Mouse (Mus musculus): ENCODE data around the gene Fam166a. TPM values are rescaled to one million over a fixed set of nuclear protein-coding genes. Genes with fewer than 3 reads are reported as not detected.

The Fam166a gene
- polyA plus RNA-seq (2015; fragmentation: Nextera tagmentation; extraction: Ambion mirVana): 0.43 and 0.78 TPM in 2 replicates

DNA sequence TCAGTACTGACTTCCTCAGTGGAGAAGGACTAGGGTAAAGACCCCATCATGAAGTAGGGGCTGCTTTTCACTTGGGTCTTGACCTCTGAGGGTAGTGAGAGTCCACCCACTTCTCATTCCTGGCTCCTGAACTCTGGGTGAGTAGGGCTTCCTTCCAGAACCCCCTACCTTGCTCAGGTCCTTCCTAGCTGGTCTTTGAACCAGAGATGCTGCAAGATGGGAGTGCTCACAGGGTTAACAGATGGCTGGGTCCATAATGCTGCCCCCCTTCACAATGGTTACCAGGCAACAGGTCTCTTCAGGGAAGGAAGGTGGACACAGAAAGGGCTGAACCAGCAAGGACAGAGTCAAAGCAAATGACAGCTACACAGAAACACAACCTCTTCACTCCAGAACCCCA, at the start of gene Fam166a:
TSS of gene Fam166a (plus strand) at position 301 of the 400 bp plus-strand sequence.
- H3K9ac ChIP-seq: no peak within 1 kb of the TSS
- H3K4me2 ChIP-seq: no peak within 1 kb of the TSS
- no peaks in the 10 kb centered on the region for H3K36me3 ChIP-seq (replicated peaks)
- peaks cover 4% of the 10 kb centered on the region for H3K4me1 ChIP-seq
- H3K27me3 ChIP-seq (replicated peaks): no peaks in the 10 kb centered on the region
- no peak within 1 kb of the TSS for H3K4me3 ChIP-seq
- H3K9me3 ChIP-seq: no peaks in the 10 kb centered on the region
- ATAC-seq (replicated peaks): no peak
- no peak within 1 kb of the TSS for H3K27ac ChIP-seq

- Histone ChIP-seq H3K27ac (no peak overlapping the region), H3K9ac (no peak overlapping the region), H3K36me3 (replicated peaks) (no peaks in the 10 kb centered on the region), H3K9me3 (no peaks in the 10 kb centered on the region), H3K4me3 (no peak overlapping the region), H3K4me1 (peaks cover 16% of the 10 kb centered on the region), H3K4me2 (no peak overlapping the region), H3K27me3 (replicated peaks) (no peaks in the 10 kb centered on the region)
- no peak for ATAC-seq (replicated peaks)
- 11% methylated on average over 5 of the region's 5 CpGs for WGBS
These were observed 48.8 kb upstream of the Fam166a start for GRCm38 (mm10) chr2:25169778-25170177.

- no peaks in the 10 kb centered on the region for H3K9me3 ChIP-seq
- H3K4me3 ChIP-seq: no peak overlapping the region
- ATAC-seq (replicated peaks): no peak
- no peak overlapping the region for H3K9ac ChIP-seq
- peaks cover 16% of the 10 kb centered on the region for H3K4me1 ChIP-seq
- no peak overlapping the region for H3K27ac ChIP-seq
- H3K36me3 ChIP-seq (replicated peaks): no peaks in the 10 kb centered on the region
- no peaks in the 10 kb centered on the region for H3K27me3 ChIP-seq (replicated peaks)
- 72% methylated on average over 10 of the region's 10 CpGs for WGBS
- no peak overlapping the region for H3K4me2 ChIP-seq
These were observed 48.0 kb upstream of the Fam166a start for GRCm38 (mm10) chr2:25170326-25171100.

GRCm38 (mm10) chr2:25171101-25171768, 47.3 kb upstream of the Fam166a start:
- 87% methylated on average over 6 of the region's 6 CpGs for WGBS
- H3K27ac ChIP-seq: no peak overlapping the region
- no peaks in the 10 kb centered on the region for H3K27me3 ChIP-seq (replicated peaks)
- no peak overlapping the region for H3K4me3 ChIP-seq
- ATAC-seq (replicated peaks): no peak
- no peak overlapping the region for H3K4me2 ChIP-seq
- H3K9me3 ChIP-seq: no peaks in the 10 kb centered on the region
- H3K9ac ChIP-seq: no peak overlapping the region
- H3K4me1 ChIP-seq: peaks cover 18% of the 10 kb centered on the region
- H3K36me3 ChIP-seq (replicated peaks): no peaks in the 10 kb centered on the region

GRCm38 (mm10) chr2:25171769-25172153, 46.8 kb upstream of the Fam166a start:
- no peak overlapping the region for H3K9ac ChIP-seq

GRCm38 (mm10) chr2:25172629-25173028, 45.9 kb upstream of the Fam166a start:
- H3K4me2 ChIP-seq: no peak overlapping the region
- H3K4me1 ChIP-seq: peaks cover 27% of the 10 kb centered on the region
- no peaks in the 10 kb centered on the region for H3K27me3 ChIP-seq (replicated peaks)
- no peaks in the 10 kb centered on the region for H3K9me3 ChIP-seq
- ATAC-seq (replicated peaks): no peak
- no peaks in the 10 kb centered on the region for H3K36me3 ChIP-seq (replicated peaks)
- H3K9ac ChIP-seq: no peak overlapping the region
- WGBS: 81% methylated on average over 8 of the region's 8 CpGs
- no peak overlapping the region for H3K4me3 ChIP-seq
- no peak overlapping the region for H3K27ac ChIP-seq

More at GRCm38 (mm10) chr2:25171769-25172153, 46.8 kb upstream of the Fam166a start:
- 55% methylated on average over 1 of the region's 1 CpGs for WGBS
- Histone ChIP-seq H3K36me3 (replicated peaks) (no peaks in the 10 kb centered on the region), H3K4me3 (no peak overlapping the region), H3K27ac (no peak overlapping the region), H3K4me1 (peaks cover 21% of the 10 kb centered on the region), H3K27me3 (replicated peaks) (no peaks in the 10 kb centered on the region), H3K9me3 (no peaks in the 10 kb centered on the region), H3K4me2 (no peak overlapping the region)
- no peak for ATAC-seq (replicated peaks)

DNA sequence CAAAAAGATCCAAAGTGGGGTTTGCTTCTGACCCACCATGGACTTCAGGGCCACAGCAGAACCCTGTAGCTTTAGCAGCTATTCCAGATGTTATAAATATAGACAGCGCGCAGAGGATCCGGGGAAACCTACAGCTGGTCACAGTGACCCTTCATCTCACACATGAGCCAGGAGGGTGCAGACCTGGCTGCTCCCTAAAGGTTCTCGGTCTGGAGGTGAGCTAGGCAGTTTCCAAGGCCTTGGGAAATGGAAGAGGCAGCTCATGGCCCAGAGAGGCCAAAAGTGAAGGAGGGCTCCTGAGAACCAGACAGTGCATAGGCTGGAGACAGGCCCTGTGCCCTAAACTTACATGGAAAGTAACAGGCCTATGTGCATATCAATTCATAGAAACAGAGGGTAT, 44.7 kb upstream of the Fam166a start:
- Histone ChIP-seq H3K27ac (no peak overlapping the region), H3K4me2 (no peak overlapping the region), H3K27me3 (replicated peaks) (no peaks in the 10 kb centered on the region), H3K4me3 (no peak overlapping the region), H3K36me3 (replicated peaks) (no peaks in the 10 kb centered on the region), H3K9ac (no peak overlapping the region), H3K9me3 (no peaks in the 10 kb centered on the region), H3K4me1 (peaks cover 27% of the 10 kb centered on the region)
- ATAC-seq (replicated peaks): no peak
- 95% methylated on average over 4 of the region's 4 CpGs for WGBS

- H3K4me2 ChIP-seq: no peak overlapping the region
- WGBS: 60% methylated on average over 7 of the region's 7 CpGs
These were observed 43.5 kb upstream of the Fam166a start for GRCm38 (mm10) chr2:25174866-25175689.

DNA sequence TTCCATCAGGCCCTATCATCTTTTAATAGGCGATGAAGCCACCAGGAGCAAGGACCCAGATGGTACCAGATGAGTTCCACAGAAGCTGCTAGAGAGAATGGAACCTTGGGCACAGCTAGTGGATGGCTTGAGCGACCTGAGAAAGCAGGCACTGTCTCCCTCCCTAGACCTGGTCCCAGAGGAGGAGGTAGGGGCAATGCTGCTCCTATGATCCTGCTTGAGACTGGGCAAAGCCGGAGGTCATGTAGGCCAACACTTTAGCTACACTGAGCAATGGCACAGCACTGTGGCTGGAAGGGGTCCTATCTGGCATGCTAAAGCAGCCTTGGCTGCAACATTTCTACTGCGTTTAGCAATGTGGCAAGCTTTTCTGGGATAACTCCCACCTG, 42.9 kb upstream of the Fam166a start:
- no peaks in the 10 kb centered on the region for H3K36me3 ChIP-seq (replicated peaks)
- no peak for ATAC-seq (replicated peaks)
- WGBS: 82% methylated on average over 4 of the region's 4 CpGs
- H3K9ac ChIP-seq: no peak overlapping the region
- peaks cover 28% of the 10 kb centered on the region for H3K4me1 ChIP-seq
- no peaks in the 10 kb centered on the region for H3K27me3 ChIP-seq (replicated peaks)
- no peaks in the 10 kb centered on the region for H3K9me3 ChIP-seq
- no peak overlapping the region for H3K4me3 ChIP-seq
- H3K4me2 ChIP-seq: no peak overlapping the region
- no peak overlapping the region for H3K27ac ChIP-seq

More at GRCm38 (mm10) chr2:25174866-25175689, 43.5 kb upstream of the Fam166a start:
- no peak overlapping the region for H3K27ac ChIP-seq
- H3K9ac ChIP-seq: no peak overlapping the region
- H3K36me3 ChIP-seq (replicated peaks): no peaks in the 10 kb centered on the region
- no peak overlapping the region for H3K4me3 ChIP-seq
- peaks cover 26% of the 10 kb centered on the region for H3K4me1 ChIP-seq
- H3K27me3 ChIP-seq (replicated peaks): no peaks in the 10 kb centered on the region
- ATAC-seq (replicated peaks): no peak
- H3K9me3 ChIP-seq: no peaks in the 10 kb centered on the region

DNA sequence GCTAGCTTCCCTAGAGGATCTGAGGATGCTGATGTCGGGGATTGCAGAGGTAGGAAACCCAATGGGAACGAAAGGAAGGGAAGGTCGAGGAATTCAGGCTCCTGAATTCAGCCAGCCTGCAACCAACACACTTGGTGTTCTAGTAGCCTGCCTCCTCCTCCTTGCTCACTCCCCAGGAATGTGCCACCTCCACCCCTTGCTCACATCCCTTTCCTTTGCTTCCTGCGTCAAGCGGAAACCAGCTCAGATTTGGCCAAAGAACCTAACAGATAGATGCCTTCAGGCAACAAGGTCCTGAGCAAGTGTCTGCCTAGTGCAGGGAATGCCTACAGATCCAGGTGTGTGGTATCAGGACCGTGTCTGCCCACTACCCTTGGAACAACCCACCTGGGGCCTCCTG, 42.0 kb upstream of the Fam166a start:
- Histone ChIP-seq H3K36me3 (replicated peaks) (no peaks in the 10 kb centered on the region), H3K27me3 (replicated peaks) (no peaks in the 10 kb centered on the region), H3K4me3 (no peak overlapping the region), H3K4me2 (peak overlapping the region; percentile 25; the same call in 1 of the 2 replicates), H3K9me3 (no peaks in the 10 kb centered on the region), H3K4me1 (peaks cover 34% of the 10 kb centered on the region), H3K9ac (no peak overlapping the region), H3K27ac (peak overlapping the region; percentile 76)
- WGBS: 70% methylated on average over 6 of the region's 6 CpGs
- ATAC-seq (replicated peaks): no peak

DNA sequence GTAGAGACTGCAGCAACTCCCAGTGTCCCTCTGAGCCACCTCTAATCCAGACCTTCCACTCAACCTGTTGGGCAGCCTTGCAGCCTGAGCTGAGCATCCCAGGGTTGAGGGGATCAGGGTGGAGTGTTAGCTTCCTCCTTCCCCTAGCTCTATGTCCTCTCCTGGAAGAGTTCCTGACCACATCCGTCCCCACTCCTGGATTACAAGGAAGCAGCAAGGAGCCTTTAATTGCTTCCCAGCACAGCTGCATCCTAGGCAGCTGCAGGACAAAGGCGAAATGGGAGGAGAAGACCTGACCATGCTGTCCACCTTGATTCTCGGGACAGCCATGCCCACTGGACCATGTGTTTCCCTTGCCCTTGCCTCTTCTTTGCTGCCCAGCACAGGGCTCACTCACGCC, 41.5 kb upstream of the Fam166a start:
- 35% methylated on average over 4 of the region's 4 CpGs for WGBS

GRCm38 (mm10) chr2:25177685-25178084, 40.9 kb upstream of the Fam166a start:
- ATAC-seq (replicated peaks): peak; percentile 19

More for the DNA sequence above, 41.5 kb upstream of the Fam166a start:
- H3K36me3 ChIP-seq (replicated peaks): no peaks in the 10 kb centered on the region
- no peaks in the 10 kb centered on the region for H3K9me3 ChIP-seq
- no peak for ATAC-seq (replicated peaks)
- H3K27ac ChIP-seq: peak overlapping the region; percentile 76
- peak overlapping the region; percentile 25 for H3K4me2 ChIP-seq
- H3K4me1 ChIP-seq: peaks cover 39% of the 10 kb centered on the region
- H3K27me3 ChIP-seq (replicated peaks): no peaks in the 10 kb centered on the region
- 0 out of 2 replicates have a peak overlapping the region, but pooled peaks have one; percentile 14 for H3K4me3 ChIP-seq
- no peak overlapping the region for H3K9ac ChIP-seq

More at GRCm38 (mm10) chr2:25177685-25178084, 40.9 kb upstream of the Fam166a start:
- peak overlapping the region; percentile 76 for H3K27ac ChIP-seq
- no peaks in the 10 kb centered on the region for H3K9me3 ChIP-seq
- WGBS: 3% methylated on average over 5 of the region's 6 CpGs
- H3K27me3 ChIP-seq (replicated peaks): no peaks in the 10 kb centered on the region
- no peak overlapping the region; the same call in 1 of the 2 replicates for H3K9ac ChIP-seq
- H3K4me2 ChIP-seq: peak overlapping the region; percentile 25
- H3K4me3 ChIP-seq: 0 out of 2 replicates have a peak overlapping the region, but pooled peaks have one; percentile 14
- no peaks in the 10 kb centered on the region for H3K36me3 ChIP-seq (replicated peaks)
- H3K4me1 ChIP-seq: peaks cover 44% of the 10 kb centered on the region

Data from midbrain, embryonic 15.5 days (tissue).